Mouse (Mus musculus) olfactory bulb, adult 2 months (tissue): ENCODE measurements around the gene Mllt3.

Experiments
- CTCF ChIP-seq: fragments of 200-500 bp; IDR thresholded peaks from 2 replicates; pipeline ENCODE4 v1.5.1; 2012; ENCODE audit warnings: low read depth, mild to moderate bottlenecking, low read length, moderate library complexity; ENCODE audit not compliant: insufficient read depth
- POLR2A ChIP-seq: fragments of 200-500 bp; IDR thresholded peaks from 2 replicates; pipeline ENCODE4 v1.6.1; 2012; ENCODE audit warnings: mild to moderate bottlenecking, low read depth, low read length, moderate library complexity; ENCODE audit not compliant: insufficient read depth

DNA sequence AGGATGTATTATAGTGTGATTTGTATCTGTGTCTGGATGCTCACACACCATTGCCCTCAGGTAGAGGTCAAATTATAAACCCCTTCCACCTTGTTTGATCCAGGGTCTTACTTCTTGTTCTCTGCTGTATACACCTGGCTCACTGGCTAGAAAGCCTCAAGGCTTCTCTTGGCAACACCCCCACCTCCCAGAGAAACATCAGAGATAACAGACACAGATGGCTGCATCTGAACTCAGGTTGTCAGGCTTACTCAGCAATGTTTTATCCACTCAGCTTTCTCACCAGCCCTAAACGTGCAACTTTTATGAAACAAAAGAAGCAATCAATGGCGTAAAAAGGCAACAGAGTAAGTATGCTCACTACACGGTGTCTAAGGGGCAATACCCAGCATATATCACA, 75.3 kb downstream of the Mllt3 start:
- TF ChIP-seq POLR2A (no peak), CTCF (no peak)
